Mouse (Mus musculus): ENCODE data around the gene Ing2. TPM values are rescaled to one million over a fixed set of nuclear protein-coding genes. Genes with fewer than 3 reads are reported as not detected.

Gene Ing2
- polyA plus RNA-seq (2015; fragmentation: Illumina TruSeq; extraction: RNeasy Lipid Tissue Mini Kit (QIAGEN cat#74804); ENCODE audit: low read depth, low replicate concordance), result 49.9 TPM

GRCm38 (mm10) chr8:47674777-47675710 lies at the start of gene Ing2:
TSS of gene Ing2 (minus strand) at chr8:47675556.

GRCm38 (mm10) chr8:47713761-47714745 lies 38.7 kb upstream of the Ing2 start, which contains the start of gene Cdkn2aip:
TSS of gene Cdkn2aip (minus strand) at chr8:47713932.

Other genes starting within 250 kb of the Ing2 start
- gene Stox2, start 229.2 kb downstream of the Ing2 start, polyA plus RNA-seq (2015; fragmentation: Illumina TruSeq; extraction: RNeasy Lipid Tissue Mini Kit (QIAGEN cat#74804); ENCODE audit: low read depth, low replicate concordance), result 32.4 TPM
- 40.0 TPM for gene Trappc11, start 142.1 kb downstream of the Ing2 start, polyA plus RNA-seq (2015; fragmentation: Illumina TruSeq; extraction: RNeasy Lipid Tissue Mini Kit (QIAGEN cat#74804); ENCODE audit: low read depth, low replicate concordance)
- gene Rwdd4a, start 141.9 kb downstream of the Ing2 start, polyA plus RNA-seq (2015; fragmentation: Illumina TruSeq; extraction: RNeasy Lipid Tissue Mini Kit (QIAGEN cat#74804); ENCODE audit: low read depth, low replicate concordance), result 26.3 TPM
- 13.3 TPM for gene Cdkn2aip, start 38.4 kb upstream of the Ing2 start, polyA plus RNA-seq (2015; fragmentation: Illumina TruSeq; extraction: RNeasy Lipid Tissue Mini Kit (QIAGEN cat#74804); ENCODE audit: low read depth, low replicate concordance)
- not detected for gene Cldn24, start 146.6 kb upstream of the Ing2 start, polyA plus RNA-seq (2015; fragmentation: Illumina TruSeq; extraction: RNeasy Lipid Tissue Mini Kit (QIAGEN cat#74804); ENCODE audit: low read depth, low replicate concordance)
- 2.8 TPM for gene Cldn22, start 148.9 kb upstream of the Ing2 start, polyA plus RNA-seq (2015; fragmentation: Illumina TruSeq; extraction: RNeasy Lipid Tissue Mini Kit (QIAGEN cat#74804); ENCODE audit: low read depth, low replicate concordance)